Mouse (Mus musculus) megakaryocyte, adult 5-6 weeks (primary cell): ENCODE measurements around the gene Pde8a. TPM values are rescaled to one million over a fixed set of nuclear protein-coding genes. Genes with fewer than 3 reads are reported as not detected.
"Not testable (repeated sequence)": the region's sequence is repeated elsewhere in the genome, so short reads cannot be mapped to it uniquely, and the experiment has no call there.

Source experiments
- ATAC-seq: 2 replicates; pipeline ENCODE4 v1.8.0; 2016; ENCODE audit warnings: mild to moderate bottlenecking, inconsistent platforms; ENCODE audit not compliant: poor library complexity, severe bottlenecking
- total RNA-seq, 2 experiments: library from RNA; stranded (forward) in 1 of 2; stranded (reverse) in 1 of 2; fragments of 153-499, 151-499 nt in 1 of 2; fragments of 221-1000, 200-1000 nt in 1 of 2; gene quantifications; 2 replicates each; pipeline versions ENCODE4 v1.2.3 to v1.2.4; 2015 to 2017

The Pde8a gene
- total RNA-seq (2015) (14.4 and 15.9 TPM in 2 replicates), total RNA-seq (2017) (6.4 and 8.4 TPM in 2 replicates)

- peak; percentile 13; the same call in 1 of the 2 replicates for ATAC-seq
Measured at GRCm38 (mm10) chr7:81213347-81214152, at the start of gene Pde8a. Gene Pde8a (plus strand): TSS chr7:81213596.

- ATAC-seq, result no peak
Measured at GRCm38 (mm10) chr7:81164411-81164810, 49.0 kb upstream of the Pde8a start.

GRCm38 (mm10) chr7:81167124-81167523 is 46.3 kb upstream of the Pde8a start:
- ATAC-seq, result peak; percentile 64

GRCm38 (mm10) chr7:81169351-81169750 is 44.0 kb upstream of the Pde8a start:
- ATAC-seq, result no peak

GRCm38 (mm10) chr7:81173931-81174330 is 39.5 kb upstream of the Pde8a start:
- ATAC-seq, result no peak

- ATAC-seq, result no peak
Measured at GRCm38 (mm10) chr7:81174654-81175053, 38.7 kb upstream of the Pde8a start.

GRCm38 (mm10) chr7:81176187-81176769 is 37.1 kb upstream of the Pde8a start:
- ATAC-seq, result peak; percentile 77

GRCm38 (mm10) chr7:81179494-81179893 is 33.9 kb upstream of the Pde8a start:
- ATAC-seq, result peak; percentile 24; the same call in 1 of the 2 replicates

- ATAC-seq, result no peak
Measured at GRCm38 (mm10) chr7:81182492-81183175, 30.8 kb upstream of the Pde8a start.

GRCm38 (mm10) chr7:81183181-81183580 is 30.2 kb upstream of the Pde8a start:
- no peak for ATAC-seq

GRCm38 (mm10) chr7:81184136-81184535 is 29.3 kb upstream of the Pde8a start:
- ATAC-seq, result no peak

- ATAC-seq, result no peak
Measured at GRCm38 (mm10) chr7:81184651-81185050, 28.7 kb upstream of the Pde8a start.

- ATAC-seq, result not testable (repeated sequence)
Measured at GRCm38 (mm10) chr7:81186036-81186435, 27.4 kb upstream of the Pde8a start.

- no peak for ATAC-seq
Measured at GRCm38 (mm10) chr7:81189180-81189579, 24.2 kb upstream of the Pde8a start.

- ATAC-seq, result peak; percentile 58
Measured at GRCm38 (mm10) chr7:81195509-81195908, 17.9 kb upstream of the Pde8a start.

- 0 out of 2 replicates have a peak, but pooled peaks have one; percentile 16 for ATAC-seq
Measured at GRCm38 (mm10) chr7:81196796-81197195, 16.6 kb upstream of the Pde8a start.

GRCm38 (mm10) chr7:81198538-81198937 is 14.9 kb upstream of the Pde8a start:
- ATAC-seq, result no peak

- no peak for ATAC-seq
Measured at GRCm38 (mm10) chr7:81199109-81199508, 14.3 kb upstream of the Pde8a start.

GRCm38 (mm10) chr7:81199757-81200156 is 13.6 kb upstream of the Pde8a start:
- ATAC-seq, result peak; percentile 84

- no peak for ATAC-seq
Measured at GRCm38 (mm10) chr7:81202389-81202788, 11.0 kb upstream of the Pde8a start.

GRCm38 (mm10) chr7:81203576-81203975 is 9.8 kb upstream of the Pde8a start:
- not testable (repeated sequence) for ATAC-seq
